In the genomic region with DNA sequence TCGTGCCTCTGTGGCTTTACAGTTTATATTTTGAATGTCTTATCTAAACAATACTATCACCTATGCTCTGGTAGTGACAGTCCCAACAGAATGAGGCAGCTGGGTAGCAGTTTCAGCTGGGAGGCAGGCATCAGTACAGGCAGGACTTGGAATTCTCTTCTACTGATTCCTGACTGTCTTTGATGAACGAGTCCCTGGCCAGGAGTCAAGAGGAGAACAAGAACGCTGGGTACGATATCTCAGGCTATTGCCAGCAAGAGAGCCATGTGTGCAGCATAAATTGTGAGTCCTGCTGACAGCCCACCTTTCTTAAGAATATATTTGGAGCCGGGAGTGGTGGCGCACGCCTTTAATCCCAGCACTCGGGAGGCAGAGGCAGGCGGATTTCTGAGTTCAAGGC, we compare ENCODE assay signal across 26 mouse cellular contexts. TPM values are rescaled to one million over a fixed set of nuclear protein-coding genes. Genes with fewer than 3 reads are reported as not detected.
DNase-seq lines count a peak whose midpoint lies in the region; ATAC-seq and TF ChIP-seq lines count a peak whose summit lies in the region.
"Had no signal": no experiment of that assay in that cellular context is flagged by ENCODE, and none has a peak within 500 bp of the region (broad histone marks: within the 10 kb centered on the region; RNA-seq: fewer than 3 reads in every experiment).

No protein-coding gene starts in this region.

- DNase-seq in gastrocnemius, adult 18-20 months (ENCODE audit: low spot score), result peak; percentile 48
- DNase-seq in gastrocnemius, postnatal 14 days, result no peak
- DNase-seq in liver, postnatal 0 days, result no peak
- DNase-seq in liver, result no peak
- DNase-seq in 3T3-L1 (ENCODE audit: low read depth, low spot score), result peak; percentile 31
- no peak for DNase-seq in stomach, postnatal 0 days (ENCODE audit: low spot score)
- DNase-seq: cerebellum, adult 11 months; cerebellum, adult 9-10 months; embryo, embryonic 11 days; kidney, adult 18-20 months; kidney, postnatal 36 days; lung, postnatal 4 days; right cerebral cortex, adult 18-20 months had no signal

- TF ChIP-seq EP300 in liver, postnatal 0 days (IDR thresholded peaks at IDR 0.05; ENCODE audit: low read depth), result no peak
- TF ChIP-seq EP300 in stomach, postnatal 0 days (optimal IDR thresholded peaks at IDR 0.05), result no peak

- H3K9me3 ChIP-seq in heart, embryonic 16.5 days (replicated peaks; ENCODE audit: control insufficient read depth, low read length), result no peaks in the 10 kb centered on the region
- no peaks in the 10 kb centered on the region; the same call in 1 of the 2 replicates for H3K9me3 ChIP-seq in heart, embryonic 12.5 days (replicated peaks)
- H3K9me3 ChIP-seq in liver, postnatal 0 days (ENCODE audit: low read length), result no peaks in the 10 kb centered on the region
- no peaks in the 10 kb centered on the region for H3K9me3 ChIP-seq in stomach, postnatal 0 days (ENCODE audit: control insufficient read depth, low read length)
- H3K9me3 ChIP-seq: embryonic facial prominence, embryonic 12.5 days; G1E; hindbrain, embryonic 10.5 days; hindbrain, embryonic 15.5 days; limb, embryonic 13.5 days; midbrain, embryonic 12.5 days; neural tube, embryonic 12.5 days had no signal

- H3K27me3 ChIP-seq in heart, embryonic 16.5 days (ENCODE audit: control insufficient read depth, insufficient read depth, low read length), result no peaks in the 10 kb centered on the region
- peaks cover 17% of the 10 kb centered on the region for H3K27me3 ChIP-seq in heart, embryonic 12.5 days (replicated peaks)
- no peaks in the 10 kb centered on the region for H3K27me3 ChIP-seq in liver, postnatal 0 days (ENCODE audit: insufficient read depth, low read length)
- H3K27me3 ChIP-seq in stomach, postnatal 0 days (ENCODE audit: control insufficient read depth, insufficient read depth, low read length), result no peaks in the 10 kb centered on the region

- no peak overlapping the region for H3K9ac ChIP-seq in heart, embryonic 16.5 days (ENCODE audit: low read length)
- no peak overlapping the region for H3K9ac ChIP-seq in heart, embryonic 12.5 days
- no peak overlapping the region for H3K9ac ChIP-seq in liver, postnatal 0 days (replicated peaks)
- H3K9ac ChIP-seq in stomach, postnatal 0 days (ENCODE audit: low read length), result no peak overlapping the region
- H3K9ac ChIP-seq: embryonic facial prominence, embryonic 12.5 days; hindbrain, embryonic 15.5 days; limb, embryonic 13.5 days; midbrain, embryonic 12.5 days; neural tube, embryonic 12.5 days had no signal

- no peak overlapping the region for H3K4me3 ChIP-seq in heart, embryonic 16.5 days (ENCODE audit: low read length)
- H3K4me3 ChIP-seq in heart, embryonic 12.5 days, result no peak overlapping the region
- H3K4me3 ChIP-seq in liver, postnatal 0 days (ENCODE audit: low read depth, low read length), result no peak overlapping the region
- no peak overlapping the region for H3K4me3 ChIP-seq in stomach, postnatal 0 days (ENCODE audit: low read depth, low read length)
- H3K4me3 ChIP-seq: embryonic facial prominence, embryonic 12.5 days; hindbrain, embryonic 10.5 days; hindbrain, embryonic 15.5 days; limb, embryonic 13.5 days; megakaryocyte, embryonic 14.5 days; midbrain, embryonic 12.5 days; myocyte; neural tube, embryonic 12.5 days had no signal

- 55% methylated on average over 9 of the region's 9 CpGs for WGBS in heart, embryonic 16.5 days
- WGBS in heart, embryonic 12.5 days, result 55% methylated on average over 9 of the region's 9 CpGs
- WGBS in liver, postnatal 0 days (ENCODE audit: insufficient replicate concordance), result 74% methylated on average over 9 of the region's 9 CpGs
- 41% methylated on average over 8 of the region's 9 CpGs for WGBS in stomach, postnatal 0 days

- intact Hi-C loops in gastrocnemius, postnatal 14 days (cut with DNase I; ENCODE audit: low total_unique reads), result no loop called here

- no peak for ATAC-seq in heart, embryonic 16.5 days (replicated peaks; ENCODE audit: extremely low read depth, insufficient read depth, low FRiP score)
- no peak for ATAC-seq in heart, embryonic 12.5 days (ENCODE audit: insufficient number of reproducible peaks, low FRiP score)
- ATAC-seq in liver, postnatal 0 days, result no peak
- ATAC-seq in stomach, postnatal 0 days (ENCODE audit: low FRiP score, low TSS enrichment), result no peak
- ATAC-seq: forebrain, embryonic 14.5 days; inflammation-experienced regulatory T-cells, adult 6 months had no signal

- H3K27ac ChIP-seq in heart, embryonic 16.5 days (ENCODE audit: low read length), result no peak overlapping the region
- no peak overlapping the region for H3K27ac ChIP-seq in heart, embryonic 12.5 days (ENCODE audit: poor library complexity, severe bottlenecking)
- no peak overlapping the region for H3K27ac ChIP-seq in liver, postnatal 0 days (ENCODE audit: low read depth)
- H3K27ac ChIP-seq in stomach, postnatal 0 days (replicated peaks), result no peak overlapping the region
- H3K27ac ChIP-seq: embryonic facial prominence, embryonic 12.5 days; hindbrain, embryonic 10.5 days; hindbrain, embryonic 15.5 days; limb, embryonic 13.5 days; midbrain, embryonic 12.5 days; neural tube, embryonic 12.5 days had no signal

- no peaks in the 10 kb centered on the region for H3K36me3 ChIP-seq in heart, embryonic 16.5 days (ENCODE audit: control insufficient read depth, insufficient read depth)
- H3K36me3 ChIP-seq in heart, embryonic 12.5 days, result no peaks in the 10 kb centered on the region
- H3K36me3 ChIP-seq in liver, postnatal 0 days (replicated peaks; ENCODE audit: insufficient read depth, low read length), result no peaks in the 10 kb centered on the region
- H3K36me3 ChIP-seq in stomach, postnatal 0 days (ENCODE audit: control insufficient read depth, insufficient read depth, low read length), result no peaks in the 10 kb centered on the region
- H3K36me3 ChIP-seq: embryonic facial prominence, embryonic 12.5 days; G1E; hindbrain, embryonic 10.5 days; hindbrain, embryonic 15.5 days; limb, embryonic 13.5 days; midbrain, embryonic 12.5 days; neural tube, embryonic 12.5 days had no signal

- H3K4me1 ChIP-seq in heart, embryonic 16.5 days (ENCODE audit: control insufficient read depth, insufficient read depth, low read length), result peaks cover 6% of the 10 kb centered on the region; the same call in 1 of the 2 replicates
- no peaks in the 10 kb centered on the region for H3K4me1 ChIP-seq in heart, embryonic 12.5 days (replicated peaks)
- peaks cover 5% of the 10 kb centered on the region; the same call in 1 of the 2 replicates for H3K4me1 ChIP-seq in liver, postnatal 0 days (ENCODE audit: insufficient read depth)
- no peaks in the 10 kb centered on the region for H3K4me1 ChIP-seq in stomach, postnatal 0 days (replicated peaks; ENCODE audit: control insufficient read depth, insufficient read depth)

- TF ChIP-seq CTCF in liver, postnatal 0 days (IDR thresholded peaks at IDR 0.05; ENCODE audit: low read depth), result no peak
- no peak for TF ChIP-seq CTCF in stomach, postnatal 0 days (IDR thresholded peaks at IDR 0.05; ENCODE audit: low read depth)

- 0 out of 2 replicates have a peak overlapping the region, but pooled peaks have one; percentile 1 for H3K4me2 ChIP-seq in heart, embryonic 16.5 days (ENCODE audit: low read depth, low read length)
- H3K4me2 ChIP-seq in heart, embryonic 12.5 days, result no peak overlapping the region
- H3K4me2 ChIP-seq in liver, postnatal 0 days (ENCODE audit: low read depth, low read length), result peak overlapping the region; percentile 91; the same call in 1 of the 2 replicates
- H3K4me2 ChIP-seq in stomach, postnatal 0 days (replicated peaks; ENCODE audit: low read depth), result no peak overlapping the region; the same call in 1 of the 2 replicates
- H3K4me2 ChIP-seq: midbrain, embryonic 12.5 days had no signal

RNA-seq across cellular contexts. Expression of a gene that starts 1.9 kb away (rescaled TPM):
- 1 to 10 TPM; 7.1 to 8.1 TPM for total RNA-seq in gastrocnemius, adult 18-20 months (2021)
- total RNA-seq in gastrocnemius, postnatal 14 days (2021), result 1 to 10 TPM; 6.3 to 8.2 TPM
- 6.3 and 6.8 TPM in 2 replicates for polyA plus RNA-seq in heart, embryonic 16.5 days (2015; fragmentation: Nextera tagmentation; extraction: Ambion mirVana)
- polyA plus RNA-seq in heart, embryonic 12.5 days (2016; fragmentation: Nextera tagmentation; extraction: Ambion mirVana), result 4.1 and 4.2 TPM in 2 replicates
- polyA plus RNA-seq in liver, postnatal 0 days (2015; fragmentation: Nextera tagmentation; extraction: Ambion mirVana), result 2.7 and 3.3 TPM in 2 replicates
- polyA plus RNA-seq in stomach, postnatal 0 days (2015; fragmentation: Nextera tagmentation; extraction: Ambion mirVana), result 4.5 and 4.9 TPM in 2 replicates

RNA-seq across cellular contexts. Expression of a gene that starts 22.2 kb away (rescaled TPM):
- total RNA-seq in gastrocnemius, adult 18-20 months (2021), result 1 to 10 TPM; 6.6 to 8.3 TPM
- total RNA-seq in gastrocnemius, postnatal 14 days (2021), result 1 to 10 TPM; 7.3 to 8.0 TPM
- 5.6 and 8.1 TPM in 2 replicates for polyA plus RNA-seq in heart, embryonic 16.5 days (2015; fragmentation: Nextera tagmentation; extraction: Ambion mirVana)
- 5.8 and 6.9 TPM in 2 replicates for polyA plus RNA-seq in heart, embryonic 12.5 days (2016; fragmentation: Nextera tagmentation; extraction: Ambion mirVana)
- polyA plus RNA-seq in liver, postnatal 0 days (2015; fragmentation: Nextera tagmentation; extraction: Ambion mirVana), result 9.2 and 10.7 TPM in 2 replicates
- 9.0 and 9.3 TPM in 2 replicates for polyA plus RNA-seq in stomach, postnatal 0 days (2015; fragmentation: Nextera tagmentation; extraction: Ambion mirVana)

Comparison
In these comparisons a context has a peak if more than half of its experiments do, and no peak if none do; other contexts are left out.
1. DNase-seq: peak in gastrocnemius, adult 18-20 months (single experiment) and 3T3-L1 (single experiment); none in gastrocnemius, postnatal 14 days (single experiment), liver, postnatal 0 days (single experiment), liver (single experiment) and stomach, postnatal 0 days (single experiment).
2. H3K4me2 ChIP-seq: peak in heart, embryonic 16.5 days (single experiment) and liver, postnatal 0 days (single experiment); none in heart, embryonic 12.5 days (single experiment) and stomach, postnatal 0 days (single experiment).